ENCODE assay signal across 8 mouse cellular contexts in the genomic region with DNA sequence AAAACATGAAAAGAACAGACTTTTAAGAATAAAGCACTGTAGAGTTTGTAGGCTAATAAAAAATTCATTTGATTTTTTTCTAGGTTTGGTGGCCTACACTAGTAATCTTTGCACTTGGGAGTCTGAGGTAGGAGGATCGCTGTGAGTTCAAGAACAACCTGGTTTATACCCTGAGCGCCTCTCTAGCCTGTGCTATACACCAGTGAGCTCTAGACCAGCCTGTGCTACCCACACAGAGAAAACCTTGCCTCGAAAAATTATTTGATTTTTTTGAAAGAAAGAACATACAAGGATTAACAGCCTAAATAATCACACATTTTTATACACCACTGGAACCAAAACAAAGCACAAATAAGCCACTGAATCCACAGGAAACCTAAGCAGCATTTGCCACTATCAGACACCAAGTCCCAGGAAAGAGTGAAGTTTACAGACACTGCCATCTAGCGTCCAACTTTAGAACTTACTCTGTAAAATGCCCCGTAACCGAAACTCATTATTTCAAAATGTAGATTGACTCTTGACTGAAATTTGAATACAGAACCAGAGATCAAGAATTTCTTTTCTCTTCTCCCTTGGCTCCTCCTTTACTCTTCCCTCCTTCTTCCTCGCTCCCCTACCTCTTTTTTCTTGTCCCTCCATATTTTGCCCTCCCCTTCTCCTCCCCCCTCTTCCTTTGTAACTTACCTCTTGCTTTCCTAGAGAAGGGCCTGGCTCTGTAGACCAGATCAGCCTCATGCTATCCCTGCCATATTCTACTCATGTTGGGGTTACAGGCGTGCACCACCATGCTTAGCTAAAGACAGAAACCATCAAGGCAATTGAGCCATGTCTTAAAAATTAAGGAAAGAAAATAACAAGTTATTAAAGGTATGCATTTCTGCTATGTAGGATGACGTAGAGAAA. TPM values are rescaled to one million over a fixed set of nuclear protein-coding genes. Genes with fewer than 3 reads are reported as not detected.
DNase-seq lines count a peak whose midpoint lies in the region; ATAC-seq and TF ChIP-seq lines count a peak whose summit lies in the region.

No protein-coding gene starts in this region.

- ATAC-seq in heart, embryonic 13.5 days (ENCODE audit: extremely low read depth, insufficient number of reproducible peaks, low FRiP score, low TSS enrichment): no peak

- DNase-seq in layer of hippocampus, adult 11-12 months (ENCODE audit: low spot score): peak; percentile 64
- no peak for DNase-seq in layer of hippocampus, postnatal 36 days
- peak; percentile 22 for DNase-seq in brain, embryonic 18.5 days (ENCODE audit: low read depth, low spot score)
- DNase-seq in left cerebral cortex, postnatal 4 days: peak; percentile 4
- peak; percentile 36 to 37 for DNase-seq in natural killer cell, adult 2 months (ENCODE audit: low spot score in 2 of 2)
- no peak for DNase-seq in right cerebral cortex, postnatal 36 days (ENCODE audit: low spot score in 2 of 2)

- WGBS in heart, embryonic 13.5 days: 34% methylated on average over 9 of the region's 9 CpGs

- H3K27ac ChIP-seq in heart, embryonic 13.5 days (replicated peaks): no peak overlapping the region

- no peaks in the 10 kb centered on the region for H3K27me3 ChIP-seq in E14TG2a.4 (ENCODE audit: insufficient read depth, low read length)
- H3K27me3 ChIP-seq in heart, embryonic 13.5 days (replicated peaks): no peaks in the 10 kb centered on the region

- H3K4me2 ChIP-seq in heart, embryonic 13.5 days: peak overlapping the region; percentile 42

- H3K9me3 ChIP-seq in E14TG2a.4 (ENCODE audit: low read length): peaks cover 25% of the 10 kb centered on the region
- H3K9me3 ChIP-seq in heart, embryonic 13.5 days: no peaks in the 10 kb centered on the region

- H3K9ac ChIP-seq in heart, embryonic 13.5 days: no peak overlapping the region

- no peak overlapping the region for H3K4me3 ChIP-seq in E14TG2a.4 (replicated peaks; ENCODE audit: low read length)
- H3K4me3 ChIP-seq in heart, embryonic 13.5 days: peak overlapping the region; percentile 14; the same call in 1 of the 2 replicates

- intact Hi-C loops in left cerebral cortex, postnatal 4 days (cut with DNase I): loop anchor here (2.0 kb wide), 1 partner anchor 232 kb away; no protein-coding TSS in a partner anchor

- no peaks in the 10 kb centered on the region for H3K36me3 ChIP-seq in E14TG2a.4 (ENCODE audit: insufficient read depth, low read length)
- no peaks in the 10 kb centered on the region for H3K36me3 ChIP-seq in heart, embryonic 13.5 days

- peak; percentile 65 for TF ChIP-seq CTCF in E14TG2a.4 (conservative IDR thresholded peaks at IDR 0.05; ENCODE audit: low read length)

- H3K4me1 ChIP-seq in E14TG2a.4 (replicated peaks; ENCODE audit: low read depth, low read length): no peaks in the 10 kb centered on the region
- H3K4me1 ChIP-seq in heart, embryonic 13.5 days: no peaks in the 10 kb centered on the region

RNA-seq across cellular contexts. Expression of a gene that starts 12.0 kb away (rescaled TPM):
- 10 to 100 TPM; 72.0 to 74.3 TPM for total RNA-seq in layer of hippocampus, postnatal 36 days (2021)
- polyA plus RNA-seq in heart, embryonic 13.5 days (2015; fragmentation: Nextera tagmentation; extraction: Ambion mirVana): 39.1 and 41.5 TPM in 2 replicates
- 100 to 1,000 TPM in 1 of 2 experiments, 10 to 100 TPM in 1; 94.8 to 101 TPM for total RNA-seq in left cerebral cortex, postnatal 4 days (2021)

Comparison
In these comparisons a context has a peak if more than half of its experiments do, and no peak if none do; other contexts are left out.
1. DNase-seq: peak in layer of hippocampus, adult 11-12 months (single experiment), brain, embryonic 18.5 days (single experiment), left cerebral cortex, postnatal 4 days (single experiment) and natural killer cell, adult 2 months (2 of 2); none in layer of hippocampus, postnatal 36 days (0 of 2) and right cerebral cortex, postnatal 36 days (0 of 2).